Mouse (Mus musculus): Measurements from ENCODE around the gene Trim72. TPM values are rescaled to one million over a fixed set of nuclear protein-coding genes. Genes with fewer than 3 reads are reported as not detected.

Trim72 gene
- total and polyA plus RNA-seq, 3 experiments = 0.13 TPM; not detected in 2

- DNase-seq (ENCODE audit: extremely low read depth) = no peak
- Histone ChIP-seq H3K9me3 (replicated peaks; ENCODE audit: low read length) (no peaks in the 10 kb centered on the region), H3K4me1 (ENCODE audit: control insufficient read depth in 1 of 2, insufficient read depth in 2 of 2) (no peaks in the 10 kb centered on the region), H3K9ac (ENCODE audit: insufficient read depth, low read depth) (no peak overlapping the region), H3K4me2 (ENCODE audit: insufficient read depth, low read depth, poor library complexity, severe bottlenecking) (no peak overlapping the region), H3K36me3 (replicated peaks in 1 of 2; ENCODE audit: control insufficient read depth in 1 of 2, insufficient read depth in 1 of 2, low read length in 1 of 2) (no peaks in the 10 kb centered on the region), H3K27ac (ENCODE audit: insufficient read depth, low read depth) (no peak overlapping the region), H3K4me3 (replicated peaks in 1 of 3; ENCODE audit: low read depth in 2 of 3, low read length in 2 of 3, poor library complexity in 1 of 3) (no peak overlapping the region), H3K27me3 (replicated peaks) (no peaks in the 10 kb centered on the region), H3K79me2 (replicated peaks; ENCODE audit: control insufficient read depth, extremely low read depth, insufficient read depth, poor library complexity, severe bottlenecking) (no peaks in the 10 kb centered on the region)
- in situ Hi-C loops (cut with MboI; ENCODE audit: low pct_ligation_motif_present, low pct_unique_long_range_greater_than_20kb, low sequenced_read_pairs) (no loop called here), dilution Hi-C loops (cut with MboI; ENCODE audit: extremely low pct_ligation_motif_present, extremely low pct_unique_long_range_greater_than_20kb, low sequenced_read_pairs) (no loop called here)
- no peak for TF ChIP-seq RCOR1 (conservative IDR thresholded peaks at IDR 0.05; ENCODE audit: low read depth, low read length)
Observed at GRCm38 (mm10) chr7:128025381-128025780, 21.6 kb downstream of the Trim72 start.

- H3K79me2 ChIP-seq (replicated peaks; ENCODE audit: control insufficient read depth, extremely low read depth, insufficient read depth, poor library complexity, severe bottlenecking) = no peaks in the 10 kb centered on the region
- peak; percentile 38 for DNase-seq (ENCODE audit: extremely low read depth)
- H3K27me3 ChIP-seq (replicated peaks) = peaks cover 2% of the 10 kb centered on the region
- no peaks in the 10 kb centered on the region for H3K9me3 ChIP-seq (replicated peaks; ENCODE audit: low read length)
- dilution Hi-C loops (cut with MboI; ENCODE audit: extremely low pct_ligation_motif_present, extremely low pct_unique_long_range_greater_than_20kb, low sequenced_read_pairs) (no loop called here), in situ Hi-C loops (cut with MboI; ENCODE audit: low pct_ligation_motif_present, low pct_unique_long_range_greater_than_20kb, low sequenced_read_pairs) (no loop called here)
- H3K36me3 ChIP-seq (replicated peaks in 1 of 2; ENCODE audit: control insufficient read depth in 1 of 2, insufficient read depth in 1 of 2, low read length in 1 of 2) = no peaks in the 10 kb centered on the region
- H3K4me2 ChIP-seq (ENCODE audit: insufficient read depth, low read depth, poor library complexity, severe bottlenecking) = peak overlapping the region; percentile 56; the same call in 1 of the 2 replicates
- H3K27ac ChIP-seq (ENCODE audit: insufficient read depth, low read depth) = no peak overlapping the region
- no peak overlapping the region for H3K4me3 ChIP-seq (replicated peaks in 1 of 3; ENCODE audit: low read depth in 2 of 3, low read length in 2 of 3, poor library complexity in 1 of 3)
- H3K9ac ChIP-seq (ENCODE audit: insufficient read depth, low read depth) = no peak overlapping the region
- no peaks in the 10 kb centered on the region for H3K4me1 ChIP-seq (ENCODE audit: control insufficient read depth in 1 of 2, insufficient read depth in 2 of 2)
- TF ChIP-seq MYC (IDR thresholded peaks at IDR 0.05; ENCODE audit: low read depth, low read length) (0 out of 2 replicates have a peak, but pooled peaks have one; percentile 28), KAT2A (IDR thresholded peaks at IDR 0.05; ENCODE audit: insufficient replicate concordance, low read length) (peak; percentile 67; the same call in 1 of the 2 replicates), CHD2 (IDR thresholded peaks at IDR 0.05; ENCODE audit: low read length) (peak; percentile 59), ZNF384 (IDR thresholded peaks at IDR 0.05; ENCODE audit: low read depth, low read length) (peak; percentile 68), UBTF (IDR thresholded peaks at IDR 0.05; ENCODE audit: low read depth, low read length) (no peak), SIN3A (IDR thresholded peaks at IDR 0.05; ENCODE audit: low read length) (no peak), HCFC1 (IDR thresholded peaks at IDR 0.05; ENCODE audit: low read depth, low read length) (peak; percentile 90)
Observed at GRCm38 (mm10) chr7:128031403-128031976, 27.7 kb downstream of the Trim72 start.

GRCm38 (mm10) chr7:128032290-128032988 lies 28.7 kb downstream of the Trim72 start:
- in situ Hi-C loops (cut with MboI; ENCODE audit: low pct_ligation_motif_present, low pct_unique_long_range_greater_than_20kb, low sequenced_read_pairs) (no loop called here), dilution Hi-C loops (cut with MboI; ENCODE audit: extremely low pct_ligation_motif_present, extremely low pct_unique_long_range_greater_than_20kb, low sequenced_read_pairs) (no loop called here)
- no peak for TF ChIP-seq RCOR1 (conservative IDR thresholded peaks at IDR 0.05; ENCODE audit: low read depth, low read length)
- no peak for TF ChIP-seq ZKSCAN1 (IDR thresholded peaks at IDR 0.05; ENCODE audit: borderline replicate concordance, low read depth, low read length)
- TF ChIP-seq CHD2 (IDR thresholded peaks at IDR 0.05; ENCODE audit: low read length) = no peak
- TF ChIP-seq UBTF (IDR thresholded peaks at IDR 0.05; ENCODE audit: low read depth, low read length) = no peak
- TF ChIP-seq IRF4 (IDR thresholded peaks at IDR 0.05; ENCODE audit: low read depth, low read length) = no peak
- TF ChIP-seq TCF12 (IDR thresholded peaks at IDR 0.05; ENCODE audit: low read depth, low read length) = no peak
- no peak for TF ChIP-seq GABPA (IDR thresholded peaks at IDR 0.05; ENCODE audit: insufficient replicate concordance, low read depth, low read length)
- no peak for TF ChIP-seq JUN (IDR thresholded peaks at IDR 0.05; ENCODE audit: insufficient read depth, low read depth, low read length)
- TF ChIP-seq CTCF (conservative IDR thresholded peaks at IDR 0.05 in 1 of 2, IDR thresholded peaks at IDR 0.05 in 1 of 2; ENCODE audit: low read depth in 2 of 2, low read length in 2 of 2) = no peak
- TF ChIP-seq POLR2A (IDR thresholded peaks at IDR 0.05; ENCODE audit: low read depth, low read length) = no peak
- TF ChIP-seq MAFK (IDR thresholded peaks at IDR 0.05; ENCODE audit: insufficient replicate concordance, low read length) = no peak
- TF ChIP-seq ETS1 (conservative IDR thresholded peaks at IDR 0.05; ENCODE audit: low read depth, low read length) = no peak
- no peak for TF ChIP-seq RAD21 (IDR thresholded peaks at IDR 0.05; ENCODE audit: low read depth, low read length)
- TF ChIP-seq POLR2AphosphoS2 (IDR thresholded peaks at IDR 0.05; ENCODE audit: low read depth, low read length) = no peak
- TF ChIP-seq HCFC1 (IDR thresholded peaks at IDR 0.05; ENCODE audit: low read depth, low read length) = no peak
- TF ChIP-seq PAX5 (IDR thresholded peaks at IDR 0.05; ENCODE audit: low read length) = no peak
- no peak for TF ChIP-seq EP300 (IDR thresholded peaks at IDR 0.05; ENCODE audit: low read length)
- no peak for TF ChIP-seq KAT2A (IDR thresholded peaks at IDR 0.05; ENCODE audit: insufficient replicate concordance, low read length)
- Histone ChIP-seq H3K27me3 (replicated peaks) (peaks cover 2% of the 10 kb centered on the region), H3K9ac (ENCODE audit: insufficient read depth, low read depth) (no peak overlapping the region), H3K79me2 (replicated peaks; ENCODE audit: control insufficient read depth, extremely low read depth, insufficient read depth, poor library complexity, severe bottlenecking) (no peaks in the 10 kb centered on the region), H3K4me3 (replicated peaks in 1 of 3; ENCODE audit: low read depth in 2 of 3, low read length in 2 of 3, poor library complexity in 1 of 3) (no peak overlapping the region), H3K27ac (ENCODE audit: insufficient read depth, low read depth) (no peak overlapping the region), H3K4me2 (ENCODE audit: insufficient read depth, low read depth, poor library complexity, severe bottlenecking) (peak overlapping the region; percentile 56), H3K36me3 (replicated peaks in 1 of 2; ENCODE audit: control insufficient read depth in 1 of 2, insufficient read depth in 1 of 2, low read length in 1 of 2) (no peaks in the 10 kb centered on the region), H3K4me1 (ENCODE audit: control insufficient read depth in 1 of 2, insufficient read depth in 2 of 2) (no peaks in the 10 kb centered on the region), H3K9me3 (replicated peaks; ENCODE audit: low read length) (no peaks in the 10 kb centered on the region)
- no peak for DNase-seq (ENCODE audit: extremely low read depth)
